Mouse (Mus musculus) embryonic fibroblast, embryonic 13.5 days (primary cell): ENCODE results near the gene Dnmbp.
A peak's percentile ranks its signal among the peaks of the same experiment; 100 is the strongest.

Experiments used
- CTCF ChIP-seq: IDR thresholded peaks from 2 replicates; pipeline ENCODE4 v1.5.1; 2011; ENCODE audit warnings: mild to moderate bottlenecking, control low read depth, low read length, moderate library complexity, borderline replicate concordance; ENCODE audit not compliant: insufficient read depth
- POLR2A ChIP-seq: IDR thresholded peaks from 2 replicates; pipeline ENCODE4 v1.6.1; 2011; ENCODE audit warnings: low read depth, mild to moderate bottlenecking, control low read depth, low read length, moderate library complexity

GRCm38 (mm10) chr19:43832425-43833069 is 107.4 kb downstream of the Dnmbp start:
- TF ChIP-seq CTCF (peak; percentile 85; the same call in 1 of the 2 replicates), POLR2A (no peak)
